Mouse (Mus musculus) limb, embryonic 15.5 days (tissue): ENCODE results near the gene Alk. TPM values are rescaled to one million over a fixed set of nuclear protein-coding genes. Genes with fewer than 3 reads are reported as not detected.

Source experiments
- ATAC-seq: fragments of 200-750 bp; cut with Nextera tagmentation; 2 replicates; pipeline ENCODE4 v1.8.0; 2017; ENCODE audit warnings: low read depth, moderate TSS enrichment; ENCODE audit not compliant: insufficient number of reproducible peaks, low FRiP score, low TSS enrichment
- H3K27ac ChIP-seq: fragments of 300-500 bp; sonication (generic); 2 replicates; pipeline ENCODE4 v1.5.1; 2015; ENCODE audit warnings: moderate library complexity, mild to moderate bottlenecking, inconsistent platforms
- H3K27me3 ChIP-seq: fragments of 300-500 bp; sonication (generic); 2 replicates; pipeline ENCODE4 v1.6.1; 2015; ENCODE audit warnings: inconsistent platforms
- H3K36me3 ChIP-seq: fragments of 300-500 bp; sonication (generic); 2 replicates; pipeline ENCODE4 v1.6.1; 2015; ENCODE audit warnings: inconsistent platforms
- H3K4me1 ChIP-seq: fragments of 300-500 bp; sonication (generic); 2 replicates; pipeline ENCODE4 v1.6.1; 2015; ENCODE audit warnings: inconsistent platforms
- H3K4me2 ChIP-seq: fragments of 300-500 bp; sonication (generic); 2 replicates; pipeline ENCODE4 v1.6.1; 2015; ENCODE audit warnings: mild to moderate bottlenecking, inconsistent platforms
- H3K4me3 ChIP-seq: fragments of 300-500 bp; sonication (generic); 2 replicates; pipeline ENCODE4 v1.5.1; 2015; ENCODE audit warnings: mild to moderate bottlenecking, inconsistent platforms
- H3K9ac ChIP-seq: fragments of 300-500 bp; sonication (generic); 2 replicates; pipeline ENCODE4 v1.6.1; 2015; ENCODE audit warnings: inconsistent platforms
- H3K9me3 ChIP-seq: fragments of 300-500 bp; sonication (generic); 2 replicates; pipeline ENCODE4 v1.6.1; 2016; ENCODE audit warnings: inconsistent platforms
- WGBS: fragments of 180-500 bp; shearing (Covaris S2); methylation state at CpG from one replicate; pipeline ENCODE4 v1.1.7; 2015; 5-methylcytosine and 5-hydroxymethylcytosine counted together
- polyA plus RNA-seq: library from polyadenylated mRNA; unstranded; fragments of >200 nt; fragmentation: Nextera tagmentation; extraction: Ambion mirVana; gene quantifications from 2 replicates; pipeline ENCODE4 v1.2.1, GENCODE M21; 2015

Alk gene
- polyA plus RNA-seq, 1 experiment from 2014 or later: 0.50 TPM

DNA sequence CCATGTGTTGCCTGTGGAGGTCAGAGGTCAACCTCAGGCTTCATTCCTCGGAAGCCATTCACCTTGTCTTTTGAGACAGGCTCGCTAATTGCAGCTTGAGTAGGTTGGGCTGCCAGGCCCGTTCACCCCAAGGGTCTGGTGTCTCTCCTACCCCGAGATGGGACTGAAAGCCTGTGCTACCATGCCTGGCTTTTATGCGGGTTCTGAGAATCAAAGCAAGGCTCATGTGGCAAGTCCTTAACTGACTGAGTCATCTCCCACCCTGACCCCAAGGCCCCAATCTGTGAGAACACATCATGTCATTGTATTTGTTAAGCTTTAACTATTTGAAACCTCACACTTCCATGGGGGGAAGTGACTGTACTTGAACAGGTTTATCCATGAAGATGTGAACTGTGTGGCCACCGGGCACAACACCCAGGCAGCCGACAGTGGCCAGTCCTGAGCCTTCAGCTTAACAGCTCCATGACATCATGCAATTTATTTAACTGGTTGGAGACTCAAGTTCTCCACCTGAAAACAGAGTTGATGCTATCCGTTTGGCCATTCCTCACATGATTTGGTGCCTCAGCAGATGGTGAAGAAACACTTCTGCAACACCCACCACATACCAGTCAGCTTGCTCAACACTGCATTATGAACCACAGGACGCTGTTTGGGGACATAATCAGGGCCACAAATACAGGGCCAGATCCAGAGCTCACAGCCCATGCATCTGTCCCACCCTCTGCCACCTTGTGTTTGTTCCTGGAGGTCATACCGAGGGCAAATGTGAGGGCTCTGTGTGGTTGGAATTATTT lies 446.4 kb downstream of the Alk start:
- Histone ChIP-seq H3K27me3 (no peaks in the 10 kb centered on the region), H3K4me1 (no peaks in the 10 kb centered on the region), H3K9ac (no peak overlapping the region), H3K36me3 (no peaks in the 10 kb centered on the region), H3K4me3 (no peak overlapping the region), H3K27ac (no peak overlapping the region), H3K4me2 (no peak overlapping the region), H3K9me3 (no peaks in the 10 kb centered on the region)
- 66% methylated on average over 10 of the region's 10 CpGs for WGBS
- no peak for ATAC-seq

DNA sequence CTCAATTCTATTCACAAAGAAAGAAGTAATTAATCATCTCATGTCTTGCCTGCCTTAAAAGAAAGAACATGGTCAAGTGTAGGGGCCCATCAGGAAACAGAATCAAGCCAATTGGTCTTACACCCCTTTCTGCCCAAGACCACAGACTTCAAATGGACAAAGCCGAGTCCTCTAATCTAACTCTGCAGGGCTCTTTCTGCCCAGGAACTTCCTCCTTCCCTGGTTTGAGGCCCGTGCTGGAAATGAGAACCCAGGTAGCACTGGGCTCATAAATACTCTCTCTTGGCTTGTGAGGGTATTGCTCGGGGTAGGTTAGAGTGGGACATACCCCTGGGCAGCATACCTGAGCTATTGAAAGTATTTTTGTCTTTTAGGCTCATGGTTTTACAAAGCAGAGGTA lies 451.4 kb downstream of the Alk start:
- no peak for ATAC-seq
- 76% methylated on average over 3 of the region's 3 CpGs for WGBS
- Histone ChIP-seq H3K27me3 (no peaks in the 10 kb centered on the region), H3K36me3 (no peaks in the 10 kb centered on the region), H3K27ac (no peak overlapping the region), H3K4me1 (no peaks in the 10 kb centered on the region), H3K9me3 (no peaks in the 10 kb centered on the region), H3K4me2 (no peak overlapping the region), H3K9ac (no peak overlapping the region), H3K4me3 (no peak overlapping the region)

DNA sequence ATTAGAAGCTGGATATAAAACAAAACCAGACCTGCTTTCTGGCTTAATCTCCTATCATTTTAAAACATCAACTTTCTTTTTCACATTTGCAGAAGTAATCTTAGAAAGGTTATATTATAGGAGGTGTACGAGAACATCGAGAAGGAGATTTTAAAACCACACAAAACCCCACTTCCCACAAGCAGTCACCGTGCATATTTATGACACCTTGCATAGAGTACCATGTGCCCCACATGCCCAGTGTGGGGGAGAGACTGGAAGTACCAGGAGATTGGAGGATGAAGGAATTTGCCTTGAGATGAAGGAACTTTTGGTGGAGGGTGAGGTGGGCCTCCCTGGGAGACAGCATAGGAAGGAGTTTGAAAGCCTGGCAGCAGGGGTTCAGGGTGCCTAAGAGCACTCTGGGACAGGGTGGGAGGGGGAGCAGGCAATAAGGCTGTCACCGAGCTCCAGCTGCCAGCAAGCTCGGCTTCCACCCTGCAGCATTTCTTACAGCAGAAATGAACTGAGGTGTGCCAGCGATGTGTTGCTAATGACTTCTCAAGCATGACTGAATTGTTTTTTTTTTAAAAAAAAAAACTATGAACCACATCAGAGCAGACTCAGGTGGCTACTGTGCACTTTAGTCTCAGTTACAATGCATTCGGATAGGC lies 459.4 kb downstream of the Alk start:
- ATAC-seq: no peak
- H3K27me3 ChIP-seq: no peaks in the 10 kb centered on the region
- H3K9ac ChIP-seq: no peak overlapping the region
- 33% methylated on average over 7 of the region's 7 CpGs for WGBS
- H3K4me1 ChIP-seq: no peaks in the 10 kb centered on the region; the same call in 1 of the 2 replicates
- H3K27ac ChIP-seq: no peak overlapping the region
- H3K9me3 ChIP-seq: no peaks in the 10 kb centered on the region
- no peak overlapping the region for H3K4me2 ChIP-seq
- H3K36me3 ChIP-seq: no peaks in the 10 kb centered on the region
- no peak overlapping the region for H3K4me3 ChIP-seq

DNA sequence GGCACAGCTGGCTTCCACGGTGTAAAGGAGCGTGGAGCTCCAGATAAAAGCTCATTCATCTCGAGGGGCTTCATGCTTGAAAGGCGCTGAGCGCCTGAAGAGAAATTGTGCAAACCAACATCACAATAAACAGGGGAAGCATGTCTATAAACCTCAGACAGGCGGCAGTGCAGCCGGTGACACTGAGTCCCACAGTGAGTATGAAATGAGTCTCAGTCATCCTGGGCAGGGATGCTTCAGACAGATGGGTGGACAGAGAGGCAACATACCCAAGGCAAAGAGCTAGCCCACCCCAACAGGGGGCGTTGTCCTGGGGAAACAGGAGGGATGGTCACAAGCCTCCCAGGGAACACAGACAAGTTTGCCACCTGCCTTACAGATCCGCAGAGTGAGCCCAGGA lies 460.0 kb downstream of the Alk start:
- Histone ChIP-seq H3K4me2 (no peak overlapping the region), H3K27me3 (no peaks in the 10 kb centered on the region), H3K9ac (no peak overlapping the region), H3K4me3 (no peak overlapping the region), H3K9me3 (no peaks in the 10 kb centered on the region), H3K36me3 (no peaks in the 10 kb centered on the region), H3K27ac (no peak overlapping the region), H3K4me1 (no peaks in the 10 kb centered on the region; the same call in 1 of the 2 replicates)
- ATAC-seq: no peak
- WGBS: 51% methylated on average over 9 of the region's 9 CpGs

DNA sequence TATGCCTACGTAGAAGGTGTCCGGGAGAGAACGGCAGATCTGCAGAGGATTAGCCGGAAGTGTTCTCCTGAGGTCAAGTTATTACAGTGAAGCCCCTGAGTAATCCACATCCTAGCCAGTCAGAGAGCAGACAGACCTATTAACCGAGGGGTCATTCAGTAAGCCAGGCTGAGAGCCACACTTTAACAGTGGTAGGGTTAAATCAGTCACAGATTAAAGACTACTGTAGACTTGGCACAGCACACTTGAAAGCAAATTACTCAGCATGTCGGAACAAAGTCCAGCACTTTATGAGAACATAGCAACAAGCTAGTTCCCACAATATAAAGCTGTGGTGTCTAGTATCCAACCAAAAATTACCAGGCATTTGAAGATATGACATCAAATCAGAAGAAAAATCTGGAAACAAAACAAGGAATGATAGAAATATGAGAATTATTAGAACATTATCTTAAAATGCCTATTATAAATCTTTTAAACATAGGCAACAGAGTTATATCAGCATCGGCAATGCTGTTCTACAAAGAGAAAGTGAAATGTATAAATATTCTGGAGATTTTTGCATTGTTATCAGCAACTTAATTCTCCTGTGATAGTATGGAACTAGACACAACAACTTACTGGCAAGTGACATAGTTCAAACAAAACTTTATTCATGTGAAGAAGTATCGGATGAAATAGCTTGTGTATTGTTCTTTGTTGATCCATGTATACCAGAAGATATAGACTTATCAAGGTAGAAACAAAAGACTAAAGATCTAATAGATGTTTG lies 472.1 kb downstream of the Alk start:
- Histone ChIP-seq H3K27me3 (no peaks in the 10 kb centered on the region), H3K4me1 (no peaks in the 10 kb centered on the region), H3K36me3 (no peaks in the 10 kb centered on the region), H3K9ac (no peak overlapping the region), H3K4me2 (no peak overlapping the region), H3K9me3 (no peaks in the 10 kb centered on the region), H3K27ac (no peak overlapping the region), H3K4me3 (no peak overlapping the region)
- WGBS: 55% methylated on average over 8 of the region's 8 CpGs
- no peak for ATAC-seq

DNA sequence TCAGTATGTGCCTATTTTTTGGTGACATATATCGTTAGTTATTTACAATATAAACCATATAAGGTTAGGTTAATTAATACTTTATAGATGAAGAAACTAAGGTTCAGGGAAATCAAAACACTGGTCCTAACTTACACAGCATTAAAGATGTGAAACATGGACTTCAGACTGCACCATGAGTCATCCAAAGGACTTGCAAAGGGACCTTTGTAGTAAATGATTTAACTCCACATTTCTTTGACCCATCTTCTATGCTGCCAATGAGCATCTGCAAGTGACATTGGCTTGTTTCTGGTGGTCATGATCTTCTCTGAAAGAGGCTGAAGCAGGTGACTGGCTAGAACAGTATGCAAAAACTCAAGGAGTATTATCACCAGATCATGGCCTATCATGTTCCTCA lies 482.8 kb downstream of the Alk start:
- H3K9me3 ChIP-seq: no peaks in the 10 kb centered on the region
- H3K27ac ChIP-seq: no peak overlapping the region
- no peaks in the 10 kb centered on the region for H3K27me3 ChIP-seq
- no peak overlapping the region for H3K4me3 ChIP-seq
- no peak overlapping the region for H3K4me2 ChIP-seq
- H3K36me3 ChIP-seq: no peaks in the 10 kb centered on the region
- no peak overlapping the region for H3K9ac ChIP-seq
- no peak for ATAC-seq
- H3K4me1 ChIP-seq: no peaks in the 10 kb centered on the region
- 83% methylated on average over 1 of the region's 1 CpGs for WGBS

DNA sequence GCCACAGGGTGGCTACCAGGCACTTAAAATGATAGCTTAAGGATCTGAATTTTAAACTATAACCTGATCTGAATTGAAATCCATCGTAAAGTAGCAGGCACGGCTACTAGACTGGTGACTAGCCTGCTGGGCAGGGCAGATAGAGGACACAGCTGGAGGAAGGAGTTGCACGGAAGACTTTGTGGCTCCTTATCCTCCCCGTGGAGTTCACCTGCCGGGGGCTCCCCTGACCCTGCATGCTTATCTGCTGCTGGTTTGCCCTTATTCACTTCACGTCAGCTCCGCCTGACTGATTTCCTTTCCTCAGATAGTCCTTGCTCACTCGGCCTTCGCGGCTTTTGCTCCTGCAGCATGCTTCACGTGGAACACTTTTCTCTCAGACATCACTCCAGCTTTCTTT lies 484.1 kb downstream of the Alk start:
- Histone ChIP-seq H3K4me3 (no peak overlapping the region), H3K36me3 (no peaks in the 10 kb centered on the region), H3K4me2 (no peak overlapping the region), H3K27me3 (no peaks in the 10 kb centered on the region), H3K4me1 (no peaks in the 10 kb centered on the region), H3K9ac (no peak overlapping the region), H3K27ac (no peak overlapping the region), H3K9me3 (no peaks in the 10 kb centered on the region)
- WGBS: 75% methylated on average over 11 of the region's 11 CpGs
- no peak for ATAC-seq

DNA sequence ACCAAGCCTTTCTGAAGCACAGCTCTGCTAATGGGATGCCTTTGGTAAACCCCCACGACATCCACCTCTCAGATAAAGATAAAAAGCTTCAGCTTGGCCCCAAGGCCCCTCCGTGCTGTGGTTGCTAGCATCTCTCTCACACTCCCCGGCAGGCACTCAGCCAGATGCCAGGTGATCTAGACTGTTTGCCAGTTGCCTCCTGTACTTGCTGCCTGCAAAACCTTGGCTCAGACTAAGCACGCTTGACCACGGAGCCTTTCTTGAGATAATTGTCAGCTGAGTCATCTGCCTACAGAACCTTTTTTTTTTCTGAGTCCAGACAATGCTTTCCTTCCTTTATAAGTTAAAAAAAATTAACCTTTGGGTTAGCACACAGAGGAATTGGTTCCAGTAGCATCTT lies 486.1 kb downstream of the Alk start:
- Histone ChIP-seq H3K4me2 (no peak overlapping the region), H3K4me1 (no peaks in the 10 kb centered on the region), H3K4me3 (no peak overlapping the region), H3K36me3 (no peaks in the 10 kb centered on the region), H3K9ac (no peak overlapping the region), H3K9me3 (no peaks in the 10 kb centered on the region), H3K27ac (no peak overlapping the region), H3K27me3 (no peaks in the 10 kb centered on the region)
- 67% methylated on average over 5 of the region's 5 CpGs for WGBS
- ATAC-seq: no peak

DNA sequence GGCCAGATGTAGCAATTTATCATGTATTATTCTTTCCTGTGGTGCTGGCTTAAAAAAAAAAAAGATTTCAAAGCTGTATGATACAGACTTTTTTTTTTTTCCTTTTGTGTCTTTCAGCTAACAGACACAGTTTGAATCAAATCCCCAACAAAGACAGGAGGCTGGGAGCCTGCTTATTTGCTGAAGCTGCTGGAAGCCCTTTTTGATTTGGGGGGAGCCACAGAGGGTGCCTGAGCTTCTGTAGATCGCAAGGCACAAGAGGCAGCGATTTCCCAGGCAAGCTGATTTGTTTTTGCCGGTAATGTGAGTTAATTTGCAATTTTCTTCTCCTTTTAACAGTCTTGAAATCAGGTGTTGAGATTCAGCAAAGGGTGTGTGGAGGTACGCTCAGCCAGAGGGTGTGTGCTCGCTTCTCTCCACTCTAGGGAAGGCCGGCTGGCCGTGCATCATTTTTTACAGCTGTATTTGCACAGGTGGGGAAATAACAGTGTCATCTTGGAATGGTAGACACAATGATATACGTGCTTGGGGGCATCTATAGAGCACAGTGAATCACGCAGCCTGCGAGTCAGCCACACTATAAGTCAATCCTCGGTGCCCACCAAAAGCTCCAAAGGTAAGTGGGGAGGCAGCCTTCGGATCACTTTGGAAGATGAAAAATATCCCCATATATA lies 489.0 kb downstream of the Alk start:
- no peak overlapping the region for H3K27ac ChIP-seq
- no peaks in the 10 kb centered on the region for H3K9me3 ChIP-seq
- H3K4me3 ChIP-seq: no peak overlapping the region
- H3K27me3 ChIP-seq: no peaks in the 10 kb centered on the region
- ATAC-seq: no peak
- no peaks in the 10 kb centered on the region for H3K4me1 ChIP-seq
- no peak overlapping the region for H3K4me2 ChIP-seq
- H3K9ac ChIP-seq: no peak overlapping the region
- H3K36me3 ChIP-seq: no peaks in the 10 kb centered on the region
- 60% methylated on average over 12 of the region's 12 CpGs for WGBS

DNA sequence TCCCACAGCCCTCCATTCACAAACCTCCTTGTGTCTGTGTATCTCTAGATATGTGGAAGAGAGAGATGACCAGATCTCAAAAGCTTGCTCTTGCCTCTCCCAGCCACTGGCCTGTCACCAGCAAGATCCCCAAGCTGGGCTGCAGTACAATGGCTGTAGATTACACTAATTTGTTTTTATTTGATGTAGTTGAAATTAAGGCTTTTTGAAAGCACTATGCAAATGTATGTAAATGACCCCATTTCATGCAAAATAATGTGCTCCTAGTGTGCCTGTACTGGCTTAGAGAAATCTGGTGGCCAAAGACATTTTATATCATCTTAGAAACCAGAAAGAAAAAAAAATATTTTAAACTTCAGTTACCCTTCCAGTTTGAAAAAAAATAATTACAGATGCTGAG lies 492.4 kb downstream of the Alk start:
- Histone ChIP-seq H3K4me1 (no peaks in the 10 kb centered on the region), H3K4me2 (no peak overlapping the region), H3K27me3 (no peaks in the 10 kb centered on the region), H3K27ac (no peak overlapping the region), H3K9ac (no peak overlapping the region), H3K36me3 (no peaks in the 10 kb centered on the region), H3K9me3 (no peaks in the 10 kb centered on the region), H3K4me3 (no peak overlapping the region)
- no peak for ATAC-seq

DNA sequence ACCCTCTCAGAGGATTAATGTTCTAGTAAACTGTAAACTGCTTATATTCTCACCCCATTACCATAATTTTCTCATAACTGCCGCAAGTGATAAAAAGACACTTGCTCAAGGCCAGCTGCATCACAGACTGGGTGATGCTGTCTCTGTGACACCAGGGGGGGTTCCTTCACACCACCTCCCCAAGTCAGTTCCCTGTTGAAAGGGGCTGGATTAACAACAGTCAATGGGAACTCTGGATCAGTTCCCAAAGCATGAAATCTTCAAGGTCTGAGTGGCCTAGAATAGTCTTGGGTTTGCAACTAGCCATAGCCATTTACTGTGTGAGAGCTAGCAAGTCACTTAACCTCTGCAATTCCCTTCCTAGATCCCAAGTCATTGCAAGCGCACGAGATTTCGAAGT lies 492.9 kb downstream of the Alk start:
- Histone ChIP-seq H3K4me2 (no peak overlapping the region), H3K9me3 (no peaks in the 10 kb centered on the region), H3K4me1 (no peaks in the 10 kb centered on the region), H3K27me3 (no peaks in the 10 kb centered on the region), H3K27ac (no peak overlapping the region), H3K36me3 (no peaks in the 10 kb centered on the region), H3K4me3 (no peak overlapping the region), H3K9ac (no peak overlapping the region)
- WGBS: 85% methylated on average over 4 of the region's 4 CpGs
- no peak for ATAC-seq

DNA sequence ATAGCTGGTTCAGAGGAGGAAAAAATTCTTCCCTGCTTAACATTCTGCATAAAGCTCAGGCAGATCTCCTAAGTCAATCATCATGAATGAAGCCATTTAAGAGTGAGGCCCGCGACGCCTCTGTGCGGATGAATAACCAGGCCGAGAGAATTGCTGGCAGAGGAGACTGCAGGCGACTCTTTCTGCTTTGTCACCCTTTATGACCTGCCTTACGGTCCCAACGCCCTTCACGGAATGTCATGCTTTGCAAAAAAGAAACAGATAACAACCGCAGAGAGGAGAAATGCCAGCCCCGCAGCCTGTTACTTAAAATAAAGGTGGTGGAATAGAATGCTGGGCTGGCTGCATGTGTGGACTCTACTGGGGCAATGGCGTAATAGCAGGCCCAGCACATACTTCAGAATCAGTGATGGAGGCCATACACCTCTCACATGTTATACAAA lies 517.1 kb downstream of the Alk start:
- Histone ChIP-seq H3K27me3 (no peaks in the 10 kb centered on the region), H3K4me3 (no peak overlapping the region), H3K4me1 (no peaks in the 10 kb centered on the region), H3K27ac (no peak overlapping the region), H3K9me3 (no peaks in the 10 kb centered on the region), H3K9ac (no peak overlapping the region), H3K36me3 (no peaks in the 10 kb centered on the region), H3K4me2 (no peak overlapping the region)
- ATAC-seq: no peak
- WGBS: 79% methylated on average over 12 of the region's 12 CpGs
